Mouse (Mus musculus) stomach, embryonic 16.5 days (tissue): Measurements from ENCODE around the gene Ndufb6. TPM values are rescaled to one million over a fixed set of nuclear protein-coding genes. Genes with fewer than 3 reads are reported as not detected.

Source experiments
- ATAC-seq: fragments of 200-750 bp; cut with Nextera tagmentation; 2 replicates; pipeline ENCODE4 v1.8.0; 2017; ENCODE audit warnings: moderate number of reproducible peaks, moderate TSS enrichment; ENCODE audit not compliant: insufficient read depth, low FRiP score
- H3K27ac ChIP-seq: fragments of 300-500 bp; sonication (generic); 2 replicates; pipeline ENCODE4 v1.5.1; 2014; ENCODE audit warnings: low read length
- H3K27me3 ChIP-seq: fragments of 300-500 bp; sonication (generic); 2 replicates; pipeline ENCODE4 v1.6.1; 2014; ENCODE audit warnings: low read length, control low read depth, mixed read lengths; ENCODE audit not compliant: control insufficient read depth, insufficient read depth
- H3K36me3 ChIP-seq: fragments of 300-500 bp; sonication (generic); 2 replicates; pipeline ENCODE4 v1.6.1; 2014; ENCODE audit warnings: low read length; ENCODE audit not compliant: control insufficient read depth, insufficient read depth
- H3K4me1 ChIP-seq: fragments of 300-500 bp; sonication (generic); 2 replicates; pipeline ENCODE4 v1.6.1; 2014; ENCODE audit warnings: low read length, control low read depth, mixed read lengths; ENCODE audit not compliant: control insufficient read depth, insufficient read depth
- H3K4me2 ChIP-seq: fragments of 300-500 bp; sonication (generic); 2 replicates; pipeline ENCODE4 v1.6.1; 2014; ENCODE audit warnings: low read depth, low read length, mixed read lengths
- H3K4me3 ChIP-seq: fragments of 300-500 bp; sonication (generic); replicated peaks from 2 replicates; pipeline ENCODE4 v1.5.1; 2014; ENCODE audit warnings: mild to moderate bottlenecking, low read length
- H3K9ac ChIP-seq: fragments of 300-500 bp; sonication (generic); 2 replicates; pipeline ENCODE4 v1.6.1; 2014; ENCODE audit warnings: low read length
- H3K9me3 ChIP-seq: fragments of 300-500 bp; sonication (generic); replicated peaks from 2 replicates; pipeline ENCODE4 v1.6.1; 2016; ENCODE audit warnings: low read length, control low read depth; ENCODE audit not compliant: control insufficient read depth
- WGBS: fragments of 180-500 bp; shearing (Covaris S2); extraction: QIAGEN DNeasy Blood & Tissue Kit; methylation state at CpG from one replicate; pipeline ENCODE4 v1.1.7; 2014; 5-methylcytosine and 5-hydroxymethylcytosine counted together
- polyA plus RNA-seq: library from polyadenylated mRNA; unstranded; fragments of >200 nt; fragmentation: Nextera tagmentation; extraction: Ambion mirVana; gene quantifications from 2 replicates; pipeline ENCODE4 v1.2.1, GENCODE M21; 2015

The Ndufb6 gene
- polyA plus RNA-seq, 1 experiment from 2014 or later: 364 TPM

DNA sequence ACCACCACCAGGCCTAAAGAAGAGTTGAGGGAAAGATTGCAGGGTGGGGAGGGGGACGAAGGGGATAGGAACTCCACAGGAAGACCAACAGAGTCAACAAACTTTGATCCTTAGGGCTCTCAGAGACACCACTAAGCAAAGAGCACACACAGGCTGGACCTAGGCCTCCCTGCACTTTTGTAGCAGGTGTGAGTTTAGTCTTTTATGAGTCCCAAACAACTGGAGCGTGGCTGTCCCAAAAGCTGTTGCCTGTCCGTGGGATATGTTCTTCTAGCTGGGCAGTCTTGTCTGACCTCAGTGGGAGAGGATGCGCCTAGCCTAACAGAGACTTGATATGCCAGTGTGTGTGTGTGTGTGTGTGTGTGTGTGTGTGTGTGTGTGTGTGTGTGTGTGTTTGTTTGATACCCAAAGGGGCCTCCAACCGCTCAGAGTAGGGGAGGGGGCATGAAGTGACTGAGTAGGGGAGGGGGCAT is 38.9 kb downstream of the Ndufb6 start:
- Histone ChIP-seq H3K9me3 (no peaks in the 10 kb centered on the region), H3K4me1 (peaks cover 3% of the 10 kb centered on the region; the same call in 1 of the 2 replicates), H3K27ac (peak overlapping the region; percentile 90; the same call in 1 of the 2 replicates), H3K27me3 (no peaks in the 10 kb centered on the region), H3K9ac (peak overlapping the region; percentile 83), H3K36me3 (no peaks in the 10 kb centered on the region), H3K4me3 (peak overlapping the region; percentile 79), H3K4me2 (peak overlapping the region; percentile 90)
- ATAC-seq: no peak
- 50% methylated on average over 5 of the region's 5 CpGs for WGBS

DNA sequence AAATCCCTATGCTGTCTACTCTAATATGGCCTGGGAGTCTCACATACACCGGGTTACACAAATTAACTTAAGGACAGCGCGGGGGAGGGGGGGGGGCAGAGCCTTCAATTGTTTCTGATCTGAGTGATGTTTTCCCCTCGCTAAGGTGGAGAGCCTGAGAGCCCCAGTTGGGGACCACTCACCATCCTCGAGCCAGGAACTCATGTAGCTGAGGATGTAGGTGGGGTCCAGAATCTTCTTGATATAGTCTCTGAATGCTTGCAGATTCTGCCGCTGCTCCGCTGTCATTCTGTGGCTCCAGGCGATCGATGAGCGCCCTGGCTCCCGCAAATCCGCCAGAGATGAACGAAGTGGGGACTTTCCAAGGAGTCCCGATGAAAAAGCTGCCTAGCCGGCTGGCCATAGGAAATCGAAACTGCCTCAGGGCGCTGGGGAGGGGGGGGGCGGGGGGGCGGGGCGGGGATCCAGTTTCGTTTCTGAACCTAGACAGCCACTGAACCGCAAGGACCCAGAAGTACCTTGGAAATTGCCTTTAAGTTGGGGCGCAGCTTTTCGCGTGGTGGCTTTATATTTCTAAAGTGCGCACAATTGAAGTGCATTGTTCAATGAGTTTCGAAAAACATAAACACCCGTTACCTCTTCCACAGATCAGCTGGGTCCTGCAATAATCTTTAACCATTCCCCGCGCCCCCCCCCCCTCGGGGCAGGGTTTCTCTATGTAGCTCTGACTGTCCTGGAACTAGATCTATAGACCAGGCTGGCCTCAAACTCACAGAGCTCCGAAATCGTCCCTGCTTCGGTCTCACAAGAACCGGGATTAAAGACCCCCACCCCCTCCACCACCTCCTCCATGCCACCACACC is 39.6 kb downstream of the Ndufb6 start, which contains the start of gene Ddx58:
Ddx58 (minus strand) TSS at position 420 of the 863 bp plus-strand sequence.
- Histone ChIP-seq H3K9me3 (no peaks in the 10 kb centered on the region), H3K9ac (peak within 1 kb of the TSS; percentile 83), H3K27me3 (no peaks in the 10 kb centered on the region), H3K27ac (peak within 1 kb of the TSS; percentile 90), H3K4me3 (peak within 1 kb of the TSS; percentile 79), H3K4me1 (peaks cover 3% of the 10 kb centered on the region; the same call in 1 of the 2 replicates), H3K36me3 (no peaks in the 10 kb centered on the region), H3K4me2 (peak within 1 kb of the TSS; percentile 90)
- peak; percentile 62 for ATAC-seq
- WGBS: 3% methylated on average over 34 of the region's 35 CpGs

DNA sequence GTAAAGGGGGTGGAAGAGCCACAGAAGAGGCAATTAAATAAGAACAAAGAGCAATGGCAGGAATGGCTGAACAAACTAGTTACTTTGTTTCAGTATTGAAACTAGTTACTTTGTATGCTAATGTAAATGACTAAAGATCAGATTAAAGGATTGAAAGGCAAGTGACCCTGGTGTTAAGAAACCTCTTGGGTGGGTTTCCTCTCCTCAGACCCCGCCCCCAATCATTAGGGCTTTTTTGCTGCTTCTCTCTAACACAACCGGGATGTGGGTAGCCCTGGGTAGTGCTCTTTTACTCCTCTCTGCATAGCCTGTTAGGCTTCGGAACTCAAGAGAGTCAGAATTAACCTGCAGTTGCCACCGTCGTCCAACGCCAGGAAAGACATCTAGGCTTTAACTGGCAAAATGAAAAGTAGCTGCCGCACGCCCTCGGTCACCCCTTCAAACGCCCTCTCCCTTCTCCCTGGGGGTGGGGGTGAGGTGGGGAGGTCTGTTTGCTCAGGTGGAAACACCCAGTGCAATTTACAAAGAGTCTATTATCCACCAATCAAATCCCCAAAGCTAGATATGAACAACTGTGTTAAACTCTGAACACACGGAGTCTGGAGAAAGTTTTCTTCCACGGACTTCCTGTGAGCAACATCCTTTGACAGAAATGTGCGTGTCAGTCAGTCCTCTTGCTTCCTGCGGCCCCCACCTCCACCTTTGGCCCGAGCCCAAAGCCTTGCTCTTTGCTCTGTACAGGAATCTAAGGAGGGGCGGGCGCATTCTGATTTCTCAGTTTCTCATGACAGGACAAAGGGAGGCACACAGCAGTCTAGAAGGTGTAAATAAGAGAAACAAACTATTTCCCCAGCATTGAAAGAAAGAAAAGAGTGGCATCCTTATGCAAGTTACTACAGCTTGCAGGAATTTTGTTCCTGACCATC is 40.5 kb downstream of the Ndufb6 start:
- WGBS: 2% methylated on average over 17 of the region's 17 CpGs
- peak overlapping the region; percentile 83 for H3K9ac ChIP-seq
- peaks cover 3% of the 10 kb centered on the region; the same call in 1 of the 2 replicates for H3K4me1 ChIP-seq
- peak overlapping the region; percentile 90 for H3K4me2 ChIP-seq
- peak overlapping the region; percentile 90 for H3K27ac ChIP-seq
- H3K9me3 ChIP-seq: no peaks in the 10 kb centered on the region
- no peaks in the 10 kb centered on the region for H3K27me3 ChIP-seq
- no peaks in the 10 kb centered on the region for H3K36me3 ChIP-seq
- ATAC-seq: peak; percentile 79
- peak overlapping the region; percentile 79 for H3K4me3 ChIP-seq

DNA sequence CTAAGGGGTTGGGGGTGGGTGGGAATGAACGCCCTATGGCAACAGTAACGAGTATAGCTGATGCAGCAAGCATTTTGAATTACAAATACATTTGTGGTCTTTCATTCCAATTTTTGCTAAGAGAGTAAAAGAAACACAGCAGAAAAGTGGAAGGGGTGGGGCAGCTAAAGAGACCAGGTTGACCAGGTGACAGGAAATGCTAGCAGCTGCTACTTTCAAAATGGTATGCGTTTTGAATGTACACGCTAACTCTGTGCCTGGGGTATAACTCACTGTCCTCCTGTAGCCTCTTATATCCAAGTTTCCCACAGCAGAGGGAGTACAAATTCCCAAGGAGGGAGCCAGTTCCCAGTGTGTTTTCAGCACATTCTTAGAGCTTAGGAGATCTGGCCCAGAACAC is 42.4 kb downstream of the Ndufb6 start:
- H3K4me3 ChIP-seq: no peak overlapping the region
- no peaks in the 10 kb centered on the region for H3K9me3 ChIP-seq
- no peak overlapping the region for H3K27ac ChIP-seq
- whole genome bisulfite sequencing: 79% methylated on average over 4 of the region's 4 CpGs
- no peak overlapping the region for H3K9ac ChIP-seq
- no peaks in the 10 kb centered on the region for H3K36me3 ChIP-seq
- no peak for ATAC-seq
- H3K27me3 ChIP-seq: no peaks in the 10 kb centered on the region
- peaks cover 3% of the 10 kb centered on the region; the same call in 1 of the 2 replicates for H3K4me1 ChIP-seq
- no peak overlapping the region for H3K4me2 ChIP-seq

DNA sequence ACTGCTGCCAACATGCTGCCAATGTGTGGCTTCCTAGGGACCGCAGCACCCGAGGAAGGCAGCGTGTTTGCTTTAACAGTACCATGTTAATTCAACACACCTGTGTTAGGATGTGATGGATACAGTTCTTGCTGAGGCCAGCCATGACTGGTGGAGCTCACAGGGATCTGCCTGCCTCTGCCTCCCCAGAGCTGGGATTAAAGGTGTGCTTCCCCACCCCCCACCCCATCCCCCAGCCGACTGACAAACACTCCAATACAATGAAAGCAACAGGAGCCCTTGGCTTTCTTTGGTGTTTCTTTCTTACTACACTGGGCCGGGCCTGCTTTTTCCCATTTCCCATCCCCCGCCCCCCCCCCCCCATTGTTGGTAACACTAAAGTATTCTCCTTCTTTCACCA is 45.0 kb downstream of the Ndufb6 start:
- Histone ChIP-seq H3K27me3 (no peaks in the 10 kb centered on the region), H3K9ac (no peak overlapping the region), H3K36me3 (no peaks in the 10 kb centered on the region), H3K4me2 (no peak overlapping the region), H3K9me3 (no peaks in the 10 kb centered on the region), H3K4me3 (no peak overlapping the region), H3K4me1 (no peaks in the 10 kb centered on the region), H3K27ac (no peak overlapping the region)
- WGBS: 83% methylated on average over 5 of the region's 6 CpGs
- ATAC-seq: no peak

DNA sequence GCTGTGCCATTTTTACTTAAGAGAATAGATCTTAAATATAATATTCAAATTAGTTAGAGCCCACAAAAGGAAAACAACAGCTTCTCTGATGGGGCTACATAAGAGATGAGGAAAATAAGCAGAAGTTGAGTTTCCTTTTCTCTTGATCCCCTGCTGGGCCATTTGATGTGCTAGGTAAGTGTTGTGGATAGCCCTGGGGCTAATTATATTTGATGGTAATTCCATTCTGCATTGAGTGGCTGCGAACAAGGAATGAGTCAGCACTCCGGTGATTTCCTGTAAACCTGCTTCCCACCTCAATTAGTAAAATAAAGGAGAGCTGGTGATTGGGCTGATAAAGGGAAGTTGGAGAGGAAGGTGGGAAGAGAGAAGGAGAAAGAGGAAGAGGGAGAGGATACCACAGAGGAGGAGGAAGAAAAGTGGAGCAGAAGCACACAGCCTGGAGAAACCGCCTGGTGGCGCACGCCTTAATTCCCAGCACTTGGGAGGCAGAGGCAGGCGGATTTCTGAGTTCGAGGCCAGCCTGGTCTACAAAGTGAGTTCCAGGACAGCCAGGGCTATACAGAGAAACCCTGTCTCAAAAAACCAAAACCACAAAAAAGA is 46.1 kb downstream of the Ndufb6 start:
- Histone ChIP-seq H3K27ac (no peak overlapping the region), H3K4me1 (no peaks in the 10 kb centered on the region), H3K4me3 (no peak overlapping the region), H3K36me3 (no peaks in the 10 kb centered on the region), H3K4me2 (no peak overlapping the region), H3K9me3 (no peaks in the 10 kb centered on the region), H3K9ac (no peak overlapping the region), H3K27me3 (no peaks in the 10 kb centered on the region)
- 93% methylated on average over 7 of the region's 7 CpGs for WGBS
- ATAC-seq: no peak

DNA sequence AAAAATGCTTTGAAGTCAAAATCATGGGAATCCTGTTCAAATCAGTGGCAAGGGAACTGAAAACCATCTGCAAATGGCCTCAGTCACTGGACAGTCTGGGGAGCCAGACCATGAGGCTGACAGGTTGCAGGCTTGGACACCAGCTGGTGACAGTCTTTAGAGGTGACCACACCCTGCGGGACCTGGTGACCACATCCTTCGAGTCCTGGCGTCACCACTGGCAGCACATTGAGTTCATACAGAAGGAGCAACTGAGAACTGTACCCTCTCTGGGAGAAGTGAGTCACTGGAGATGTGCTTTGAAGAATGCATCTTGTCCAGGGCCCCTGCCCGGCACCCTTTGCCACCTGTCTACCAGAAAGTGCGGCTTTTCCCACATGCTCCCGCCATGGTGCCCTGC is 49.5 kb downstream of the Ndufb6 start:
- Histone ChIP-seq H3K36me3 (no peaks in the 10 kb centered on the region), H3K9me3 (no peaks in the 10 kb centered on the region), H3K4me1 (no peaks in the 10 kb centered on the region), H3K27ac (no peak overlapping the region), H3K4me3 (no peak overlapping the region), H3K9ac (no peak overlapping the region), H3K27me3 (no peaks in the 10 kb centered on the region), H3K4me2 (no peak overlapping the region)
- WGBS: 89% methylated on average over 6 of the region's 6 CpGs
- no peak for ATAC-seq

DNA sequence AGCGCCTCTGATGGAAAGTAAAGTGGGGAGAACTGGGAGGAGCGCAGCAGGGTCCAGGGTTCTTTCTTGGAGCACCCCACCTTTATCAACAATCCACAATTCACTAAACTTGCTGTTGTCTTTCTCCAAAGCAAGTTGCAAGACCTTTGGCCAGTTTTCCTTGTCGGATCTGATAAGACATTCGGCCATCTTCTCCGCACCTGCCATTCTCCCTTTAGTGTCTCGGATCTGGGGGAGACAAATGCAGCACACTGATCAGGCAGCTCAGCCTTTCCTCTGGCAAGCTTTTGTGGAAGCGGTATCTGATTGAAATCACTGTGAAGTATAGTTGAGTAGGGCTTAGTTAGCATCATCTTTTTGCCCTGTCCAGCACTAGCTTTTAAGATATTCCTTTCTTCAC is 51.3 kb downstream of the Ndufb6 start:
- Histone ChIP-seq H3K4me2 (no peak overlapping the region), H3K9me3 (no peaks in the 10 kb centered on the region), H3K4me3 (no peak overlapping the region), H3K36me3 (no peaks in the 10 kb centered on the region), H3K27me3 (no peaks in the 10 kb centered on the region), H3K9ac (no peak overlapping the region), H3K4me1 (no peaks in the 10 kb centered on the region), H3K27ac (no peak overlapping the region)
- 83% methylated on average over 7 of the region's 7 CpGs for WGBS
- no peak for ATAC-seq
